Mouse (Mus musculus) T-helper 2 cell (primary cell): Measurements from ENCODE around the gene Actn3.

Source experiments
- in situ Hi-C: fragments of 300-600 bp; cut with MboI, MseI; formaldehyde crosslinking; loops from one replicate; pipeline ENCODE4 v1.15.1; 2025; ENCODE audit warnings: high pct_unique_total_duplicates

Gene Actn3

DNA sequence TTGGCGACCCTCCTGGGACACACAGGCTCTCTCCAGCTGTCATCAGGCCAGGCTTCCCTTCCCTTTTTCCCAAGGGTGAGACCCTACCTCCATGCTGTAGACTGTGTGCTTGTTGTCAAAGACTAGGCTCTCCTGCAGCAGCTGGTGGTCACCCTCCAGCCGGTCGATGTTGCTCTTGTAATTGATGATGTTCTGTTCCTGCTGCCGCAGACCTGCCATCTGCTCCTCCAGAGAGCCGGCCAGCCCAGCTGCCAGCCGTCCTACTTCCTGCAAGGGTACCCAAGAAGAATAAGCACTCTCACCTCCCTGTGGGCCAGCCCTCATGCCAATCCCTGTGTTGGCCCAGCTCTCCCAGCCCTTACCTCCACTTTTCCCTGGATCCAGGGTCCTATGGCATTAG lies 14.7 kb downstream of the Actn3 start:
- in situ Hi-C loops = no loop called here

DNA sequence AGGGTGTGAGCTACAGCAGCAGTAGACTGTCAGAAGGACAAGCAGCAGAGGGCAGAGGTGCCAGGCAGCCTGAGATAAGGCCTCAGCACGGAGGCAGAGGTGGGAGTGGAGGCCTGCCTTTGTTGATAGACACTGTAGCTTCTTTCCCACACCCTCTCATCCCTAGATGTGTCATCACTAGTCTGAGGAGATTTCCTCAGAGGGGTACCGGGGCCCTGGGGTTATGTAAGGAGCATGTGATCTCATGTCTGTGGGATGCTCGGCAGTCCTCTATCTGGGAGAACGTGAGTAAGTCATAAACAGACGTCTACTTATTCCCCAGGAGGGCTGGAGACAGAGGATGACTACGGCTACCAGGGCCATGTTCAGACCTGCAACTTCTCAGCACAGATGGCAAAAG lies 18.6 kb downstream of the Actn3 start:
- in situ Hi-C loops = no loop called here

DNA sequence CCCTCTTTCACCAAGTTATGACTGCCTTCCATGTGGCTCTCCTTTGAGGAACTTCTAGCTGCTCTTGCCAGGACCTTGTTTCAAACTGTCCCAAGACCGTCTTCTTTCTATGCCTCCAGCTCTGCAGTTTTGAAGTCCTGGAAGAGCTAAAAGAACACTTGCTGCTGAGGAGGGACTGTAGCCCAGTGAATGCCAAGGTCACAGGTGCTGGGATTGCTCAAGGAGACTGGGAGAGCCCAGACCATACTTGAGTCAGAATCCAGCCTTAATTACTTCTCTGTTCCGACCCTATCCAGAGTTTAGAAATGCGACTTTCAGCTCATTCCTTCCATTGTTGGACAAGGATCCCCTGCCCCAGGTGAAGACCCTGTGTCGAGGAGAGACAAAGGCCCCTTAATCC lies 21.8 kb downstream of the Actn3 start:
- in situ Hi-C loops = no loop called here

DNA sequence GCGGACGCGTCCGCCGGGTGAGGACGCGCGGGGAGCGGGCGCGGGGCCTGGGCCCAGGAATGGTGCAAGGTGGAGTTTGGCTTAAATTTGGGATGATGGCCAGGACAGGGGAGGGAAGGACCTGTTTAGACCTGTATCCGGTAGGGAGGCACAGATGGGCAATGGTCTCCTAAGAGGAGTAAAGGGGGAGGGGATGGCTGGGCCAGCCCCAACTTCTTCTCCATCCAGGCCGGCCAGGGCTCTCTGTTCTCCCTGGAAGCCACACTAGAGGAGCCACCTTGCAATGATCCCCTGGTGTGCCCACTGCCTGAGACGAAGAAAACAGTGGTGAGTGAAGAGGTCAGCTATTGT lies 22.3 kb downstream of the Actn3 start:
- in situ Hi-C loops = no loop called here

DNA sequence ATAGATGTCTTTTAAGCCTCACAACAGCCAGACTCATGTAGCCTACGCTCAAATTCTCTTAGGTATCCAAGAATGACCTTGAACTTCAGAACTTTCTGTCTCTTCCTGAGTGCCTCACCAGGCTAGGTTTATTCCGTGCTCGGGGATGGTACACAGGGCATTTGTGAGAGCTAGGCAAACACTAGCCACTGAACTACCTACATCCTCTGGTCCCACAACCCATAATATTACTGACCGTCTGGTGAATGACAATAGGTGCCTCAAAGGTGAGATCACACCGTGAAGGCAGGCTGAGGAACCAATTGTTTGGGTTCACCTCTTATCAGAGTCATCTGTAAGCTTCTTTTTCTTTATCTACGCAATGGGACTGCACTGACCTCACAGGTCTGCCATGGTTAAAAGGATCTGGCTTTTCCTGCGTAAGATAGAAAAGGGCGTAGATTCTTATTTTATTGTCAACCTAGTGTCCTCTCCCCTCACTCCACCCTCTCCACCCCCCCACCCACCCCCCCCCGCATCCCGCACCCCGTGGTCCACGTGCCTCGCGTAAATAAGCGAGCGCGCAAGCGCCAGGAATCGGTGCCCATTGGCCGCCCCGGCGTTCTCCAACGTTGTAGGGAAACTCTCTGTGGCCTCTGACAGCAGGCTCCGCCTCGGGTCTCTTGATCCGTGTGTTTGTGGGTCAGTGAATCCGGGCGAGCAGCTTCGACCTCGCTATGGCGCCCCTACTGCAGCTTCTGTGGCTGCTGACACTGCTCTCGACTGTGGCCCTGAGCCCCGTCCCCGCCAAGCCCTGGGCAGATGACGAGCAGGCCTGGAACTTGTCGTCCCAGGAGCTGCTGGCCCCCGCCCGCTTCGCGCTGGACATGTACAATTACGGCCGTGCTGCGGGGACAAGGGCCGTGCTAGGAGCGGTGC lies 22.9 kb downstream of the Actn3 start, which contains the start of gene Ctsf:
Ctsf (plus strand) TSS at position 579 of the 918 bp plus-strand sequence.
- in situ Hi-C loops = no loop called here

DNA sequence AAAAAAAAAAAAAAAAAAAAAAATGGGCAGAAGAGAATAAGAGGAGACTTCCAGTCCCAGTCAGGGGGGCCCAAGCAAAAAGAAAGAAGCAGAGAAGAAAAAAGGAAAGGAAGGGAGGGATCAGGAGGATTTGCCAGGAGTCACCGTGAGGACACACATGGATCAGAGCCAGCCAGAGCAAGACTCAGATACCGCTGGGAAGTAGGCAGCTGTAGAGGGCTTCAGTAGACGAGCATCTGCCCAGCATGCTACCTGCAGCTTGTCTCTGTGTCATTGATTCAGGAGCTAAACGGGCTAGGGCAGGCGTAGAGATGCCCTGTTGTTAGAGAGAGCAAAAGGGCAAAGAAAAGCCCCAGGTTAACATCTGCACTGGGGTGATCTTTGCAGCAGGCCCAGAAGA lies 27.4 kb downstream of the Actn3 start:
- in situ Hi-C loops = no loop called here

DNA sequence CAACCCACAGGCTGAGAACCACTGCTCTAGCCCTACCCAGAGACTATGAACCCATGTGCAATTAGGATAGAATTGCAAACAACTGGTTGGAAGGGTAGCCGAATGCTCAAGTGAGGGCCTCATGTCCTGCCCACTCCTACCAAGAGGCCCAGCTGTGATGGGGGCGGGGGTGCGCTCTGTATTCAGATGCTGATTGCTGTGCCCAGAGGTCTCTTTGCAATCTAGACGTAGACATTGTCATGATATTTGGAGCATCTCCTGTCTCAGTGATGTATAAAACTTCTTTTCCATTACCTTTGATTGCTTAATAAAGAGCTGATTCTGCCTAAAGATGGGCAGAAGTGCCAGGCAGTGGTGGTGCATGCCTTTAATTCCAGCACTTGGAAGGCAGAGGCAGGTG lies 27.9 kb downstream of the Actn3 start:
- in situ Hi-C loops = no loop called here

DNA sequence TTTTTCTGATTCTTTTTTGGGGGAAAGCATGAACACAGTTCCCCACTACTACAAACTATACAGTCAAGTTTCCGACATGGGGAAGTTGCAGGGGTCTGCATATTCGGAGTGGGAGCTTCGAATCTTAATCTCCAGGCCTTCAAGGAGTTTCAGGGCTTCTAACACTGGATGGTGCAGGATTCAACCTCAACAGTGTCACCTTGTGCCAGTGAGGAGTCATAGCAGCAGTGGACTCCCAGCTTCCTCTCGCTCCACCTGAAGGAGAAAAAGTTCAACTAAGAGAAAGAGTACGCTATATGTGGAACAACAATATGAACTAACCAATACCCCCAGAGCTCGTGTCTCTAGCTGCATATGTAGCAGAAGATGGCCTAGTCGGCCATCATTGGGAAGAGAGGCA lies 30.2 kb downstream of the Actn3 start:
- in situ Hi-C loops = no loop called here

DNA sequence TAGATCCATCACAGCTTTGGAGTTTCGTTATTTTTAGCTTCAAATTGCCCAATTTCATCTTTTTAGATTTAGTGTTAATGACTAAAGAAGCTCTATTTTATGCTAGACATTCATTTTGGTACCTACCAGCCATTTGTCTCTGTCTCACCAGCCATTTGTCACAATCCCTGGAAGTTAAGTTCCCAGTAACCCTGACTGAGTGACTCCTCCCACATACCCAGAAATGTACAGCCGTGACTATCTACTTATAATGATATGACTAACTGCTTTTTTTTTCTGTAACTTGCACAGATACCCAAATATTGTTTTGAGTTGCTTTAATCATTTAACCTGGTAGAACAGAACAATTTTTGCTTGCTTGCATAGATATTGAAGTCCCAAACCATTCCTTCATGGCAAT lies 31.9 kb downstream of the Actn3 start:
- in situ Hi-C loops = no loop called here

DNA sequence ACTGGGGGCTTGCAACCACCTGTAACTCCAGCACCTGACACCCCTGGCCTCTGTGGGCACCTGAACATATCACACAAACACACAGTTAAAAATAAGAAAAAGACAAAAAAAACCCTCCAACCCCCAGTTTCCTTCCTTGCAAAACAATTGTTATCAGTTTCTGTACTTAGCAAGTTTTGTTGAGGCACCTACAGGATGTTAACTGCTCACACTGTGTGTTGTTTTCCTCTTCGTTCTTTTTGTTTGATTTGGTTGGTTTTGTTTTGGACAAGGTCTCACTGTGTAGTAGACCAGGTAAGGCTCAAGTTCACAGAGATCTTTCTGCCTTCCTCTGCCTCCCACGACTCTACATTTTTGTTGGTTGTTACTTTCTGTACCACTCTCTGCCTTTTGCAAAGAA lies 35.1 kb downstream of the Actn3 start:
- in situ Hi-C loops = no loop called here

DNA sequence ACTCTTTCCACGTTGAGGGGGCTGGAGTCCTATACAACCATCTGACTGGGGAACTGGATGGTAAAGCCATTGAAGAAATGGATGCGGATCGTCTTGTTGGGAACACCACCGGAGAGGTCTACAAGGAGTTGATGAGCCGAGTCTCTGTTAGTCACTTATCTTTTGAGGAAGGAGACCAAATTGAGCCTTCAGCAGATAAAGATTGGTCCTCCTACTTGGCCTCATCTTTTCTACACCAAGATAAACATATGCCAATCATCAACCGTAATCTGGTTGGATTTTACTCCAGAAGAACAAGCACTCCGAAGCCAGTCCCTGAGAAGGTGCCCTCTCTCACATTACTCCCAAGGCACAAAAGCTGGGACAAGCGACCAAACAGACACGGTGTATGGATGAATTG lies 36.9 kb downstream of the Actn3 start:
- in situ Hi-C loops = no loop called here

DNA sequence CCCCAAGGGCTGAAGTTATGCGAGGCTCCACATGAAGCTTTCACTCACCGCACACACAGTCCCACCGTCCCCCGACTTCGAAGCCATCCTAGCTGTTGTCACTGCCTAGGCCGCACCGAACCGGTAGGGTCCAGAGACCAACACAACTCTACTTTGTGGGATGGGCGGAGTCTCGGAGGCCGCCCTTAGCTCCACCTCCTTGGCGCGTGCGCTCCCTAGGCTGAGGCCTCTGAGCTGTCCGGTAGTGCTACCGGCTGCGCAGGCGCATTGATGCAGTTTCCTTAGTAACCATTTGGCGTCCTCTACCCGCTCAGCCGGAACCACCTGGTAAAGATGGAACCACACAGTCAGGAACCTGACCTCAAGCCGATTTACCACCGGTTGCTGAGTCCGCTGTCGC lies 38.6 kb downstream of the Actn3 start, which contains the start of the genes Ccs and Ccdc87:
Ccs (minus strand) TSS at position 184 of the 400 bp plus-strand sequence.
Ccdc87 (plus strand) TSS at position 218 of the 400 bp plus-strand sequence.
- in situ Hi-C loops = loop anchor here (10.0 kb wide), 1 partner anchor 194 kb away; no protein-coding TSS in a partner anchor

DNA sequence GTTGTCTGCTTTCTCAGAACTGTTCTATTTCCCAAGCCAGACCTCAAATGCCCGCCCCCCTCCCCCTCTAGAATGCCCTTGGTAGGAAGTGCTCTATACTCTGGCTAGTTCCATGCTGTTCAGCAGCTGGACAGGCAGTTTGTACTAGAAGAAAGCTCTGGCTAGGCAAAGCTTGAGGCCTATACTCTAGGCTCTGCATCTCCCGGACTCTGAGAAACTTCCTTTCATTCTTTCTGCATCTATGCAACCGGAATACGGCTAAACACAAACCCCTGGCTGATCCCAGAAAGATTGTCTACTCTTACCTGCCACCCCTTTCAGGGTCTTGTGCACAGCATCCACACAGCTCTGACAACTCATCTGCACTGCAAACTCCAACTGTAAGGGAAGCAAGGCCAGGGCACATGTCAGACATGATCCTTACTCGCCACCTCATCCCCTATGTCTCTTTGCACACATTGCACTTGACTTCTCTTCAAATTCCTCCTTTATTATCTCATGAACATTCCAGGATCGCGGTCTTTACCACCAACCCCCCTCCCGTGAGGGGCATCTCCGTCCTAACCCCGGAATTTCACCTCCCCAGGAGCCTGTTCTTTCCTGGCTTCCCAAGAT lies 39.1 kb downstream of the Actn3 start:
- in situ Hi-C loops = loop anchor here (10.0 kb wide), 1 partner anchor 194 kb away; no protein-coding TSS in a partner anchor

DNA sequence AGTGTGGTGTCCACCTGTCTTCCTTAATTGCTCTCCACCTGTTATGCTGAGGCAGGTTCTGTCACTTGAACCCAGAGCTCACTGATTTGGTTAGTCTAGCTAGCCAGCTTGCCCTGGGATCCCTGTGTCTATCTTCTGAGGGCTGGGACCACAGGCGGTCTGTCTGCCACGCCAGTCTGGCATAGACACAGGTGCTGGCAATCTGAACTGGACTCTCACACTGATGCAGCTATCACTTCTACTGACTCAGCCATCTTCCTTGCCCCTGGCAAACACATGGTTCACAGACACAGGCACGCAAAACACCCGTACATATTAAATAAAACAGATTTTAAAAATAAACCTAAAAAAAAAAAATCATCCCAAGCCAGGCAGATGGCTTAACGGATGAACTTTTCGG lies 40.7 kb downstream of the Actn3 start:
- in situ Hi-C loops = loop anchor here (10.0 kb wide), 1 partner anchor 192 kb away; no protein-coding TSS in a partner anchor

DNA sequence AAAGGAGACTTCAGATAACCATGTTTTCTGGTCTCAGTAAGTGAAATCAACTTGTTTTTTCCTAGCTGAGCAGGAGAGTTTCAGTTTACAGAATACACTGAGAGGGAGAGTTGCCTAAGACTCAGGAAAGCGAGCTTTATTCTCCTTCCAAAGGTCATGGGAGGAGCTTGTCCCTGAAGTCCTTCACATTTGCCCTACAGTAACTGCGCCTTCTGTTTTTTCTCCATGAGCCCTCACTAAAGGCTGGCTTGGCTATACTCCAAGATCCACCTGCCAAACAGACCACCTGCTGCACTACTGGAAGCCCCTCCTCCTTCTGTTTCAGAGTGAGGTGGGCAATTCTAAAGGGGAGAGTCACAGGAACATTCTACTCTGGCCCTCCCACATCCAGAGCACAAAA lies 41.6 kb downstream of the Actn3 start:
- in situ Hi-C loops = loop anchor here (10.0 kb wide), 1 partner anchor 191 kb away; no protein-coding TSS in a partner anchor

DNA sequence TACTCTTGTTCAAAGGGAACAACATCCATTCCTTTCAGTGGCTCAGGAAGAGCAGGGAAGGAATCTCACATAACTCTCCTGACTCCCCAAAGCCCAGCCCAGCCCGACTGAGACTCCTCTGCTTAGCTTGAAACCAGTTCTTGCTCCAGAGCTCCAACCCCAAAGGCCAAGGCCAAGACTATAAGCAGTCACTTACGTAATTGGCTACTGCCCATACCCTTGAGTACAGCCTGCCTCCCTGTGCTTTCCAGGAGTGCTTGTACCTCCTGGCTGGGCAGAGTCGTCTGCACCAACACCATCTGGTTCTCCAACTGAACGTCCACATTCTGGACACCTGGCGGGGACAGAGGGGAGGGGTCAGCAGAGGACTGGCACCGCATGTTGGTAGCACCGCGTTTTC lies 43.7 kb downstream of the Actn3 start:
- in situ Hi-C loops = loop anchor here (10.0 kb wide), 1 partner anchor 189 kb away; no protein-coding TSS in a partner anchor

DNA sequence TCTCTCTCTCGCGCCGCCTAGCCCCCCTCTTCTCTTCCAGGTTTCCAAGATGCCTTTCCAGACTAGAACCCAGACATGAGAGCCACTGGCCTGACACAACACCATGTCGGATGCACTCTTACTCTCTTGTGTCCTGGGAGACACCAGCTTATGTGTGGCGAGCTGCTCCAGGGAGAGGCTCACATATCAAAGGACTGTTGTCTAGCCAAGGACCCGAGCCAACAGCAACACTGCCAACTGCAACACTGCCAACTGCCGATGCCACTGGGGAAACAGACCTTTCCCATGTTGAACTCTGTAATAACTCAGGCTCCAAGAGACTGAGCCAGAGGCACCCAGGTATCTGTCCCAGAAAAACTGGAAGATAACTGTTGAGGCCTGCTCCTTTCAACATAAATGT lies 48.6 kb downstream of the Actn3 start:
- in situ Hi-C loops = no loop called here

DNA sequence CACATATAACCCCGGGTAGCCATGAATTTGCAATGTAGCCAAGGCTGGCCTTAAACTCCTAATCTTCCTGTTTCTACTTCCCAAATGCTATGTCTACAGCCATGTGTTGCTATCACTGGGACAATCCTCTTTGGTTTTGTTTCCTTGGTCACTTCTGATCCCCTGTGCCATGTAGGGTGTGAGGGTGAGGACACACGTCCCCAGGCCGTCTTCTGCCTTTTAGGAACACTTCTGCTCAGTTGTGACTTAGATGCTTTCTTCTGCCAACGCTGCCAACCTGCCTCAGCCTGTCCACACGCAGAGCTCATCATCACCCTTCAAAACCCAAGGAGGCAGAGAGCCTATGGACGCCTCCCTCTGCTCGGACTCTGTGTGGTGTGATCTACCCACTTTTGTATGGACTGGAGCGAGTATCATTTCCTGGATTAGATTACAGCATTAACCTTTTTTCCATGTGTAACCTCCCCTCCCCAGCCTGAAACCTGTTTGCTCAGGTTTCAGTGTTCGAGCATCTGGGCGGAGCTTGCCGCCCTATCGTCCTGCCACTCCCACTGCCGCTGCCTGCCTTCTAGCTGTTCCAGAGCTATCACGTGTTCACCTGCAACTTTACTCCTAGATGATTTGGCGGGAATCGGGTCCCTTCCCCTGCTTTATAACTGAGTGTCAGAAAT lies 49.1 kb downstream of the Actn3 start:
- in situ Hi-C loops = no loop called here

DNA sequence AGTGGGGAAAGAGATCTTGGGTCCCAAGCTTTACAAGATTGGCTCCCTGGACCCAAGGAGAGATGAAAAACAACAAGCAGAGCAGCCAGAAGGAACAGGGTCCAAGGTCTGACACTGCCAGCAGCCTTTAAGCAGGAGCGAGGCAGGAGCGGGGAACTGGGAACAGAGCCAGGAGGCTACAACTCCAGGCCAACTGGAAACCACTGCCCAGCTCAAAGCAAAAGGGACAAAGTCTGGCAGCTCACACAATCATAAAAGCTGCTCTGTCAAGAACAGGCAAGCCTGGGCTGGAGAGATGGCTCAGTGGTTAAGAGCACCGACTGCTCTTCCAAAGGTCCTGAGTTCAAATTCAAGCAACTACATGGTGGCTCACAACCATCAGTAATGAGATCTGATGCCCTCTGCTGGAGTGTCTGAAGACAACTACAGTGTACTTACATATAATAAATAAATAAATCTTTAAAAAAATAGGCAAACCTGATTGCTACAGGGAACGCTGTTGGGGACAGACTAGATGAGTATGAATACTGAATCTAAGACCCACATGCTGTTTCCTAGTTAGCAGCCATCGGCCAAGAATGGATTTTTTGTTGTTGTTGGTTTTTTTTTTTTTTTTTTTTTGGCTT lies 56.9 kb downstream of the Actn3 start:
- in situ Hi-C loops = no loop called here

DNA sequence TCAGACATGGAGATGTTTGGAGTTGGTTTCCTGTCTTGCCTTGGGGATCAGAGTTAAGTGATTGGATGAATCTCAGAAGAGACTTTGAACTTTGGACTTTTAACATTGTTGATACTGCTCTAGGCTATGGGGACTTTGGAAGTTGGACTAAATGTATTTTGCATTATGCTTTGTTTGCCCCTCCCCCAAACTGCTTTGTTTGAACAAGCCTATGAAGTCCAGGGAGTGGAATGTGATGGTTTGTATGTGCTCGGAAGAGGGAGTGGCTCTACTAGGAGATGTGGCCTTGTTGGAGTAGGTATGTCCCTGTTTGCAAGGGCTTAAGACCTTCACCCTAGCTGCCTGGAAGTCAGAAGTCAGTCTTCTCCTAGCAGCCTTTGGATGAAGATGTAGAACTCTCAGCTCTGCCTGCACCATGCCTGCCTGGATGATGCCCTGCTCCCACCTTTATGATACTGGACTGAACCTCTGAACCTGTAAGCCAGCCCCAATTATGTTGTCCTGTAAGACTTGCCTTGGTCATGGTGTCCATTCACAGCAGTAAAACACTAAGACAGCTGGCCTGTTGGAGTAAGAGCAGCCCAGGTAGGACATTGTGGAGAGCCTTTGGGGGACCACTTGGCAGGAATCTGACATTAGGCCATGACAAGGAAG lies 60.4 kb downstream of the Actn3 start:
- in situ Hi-C loops = no loop called here

DNA sequence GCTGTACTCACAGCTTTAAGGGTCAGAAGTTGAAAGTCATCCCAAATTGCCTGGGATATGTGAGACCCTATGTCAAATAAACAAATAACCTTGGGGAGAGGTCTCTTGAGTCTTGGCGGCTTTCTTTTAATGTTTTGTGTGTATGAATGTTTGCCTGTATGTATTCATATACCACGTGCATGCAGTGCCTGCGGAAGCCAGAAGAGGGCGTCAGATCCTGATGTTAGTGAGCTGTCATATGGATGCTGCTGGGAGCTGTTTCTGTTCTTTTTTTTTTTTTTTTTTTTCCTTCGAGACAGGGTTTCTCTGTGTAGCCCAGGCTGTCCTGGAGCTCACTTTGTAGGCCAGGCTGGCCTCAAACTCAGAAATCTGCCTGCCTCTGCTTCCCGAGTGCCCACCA lies 64.7 kb downstream of the Actn3 start:
- in situ Hi-C loops = no loop called here
